Mouse (Mus musculus) bone marrow macrophage, adult 2 months (primary cell): ENCODE measurements at regions not wholly inside any gene's neighbourhood (a gene's known extent, or its start where the extent isn't known, plus 50 kb on each side); places are given as distances from the start of the nearest gene placed in this dataset.

Experiments used
- CTCF ChIP-seq: IDR thresholded peaks from 2 replicates; pipeline ENCODE4 v1.5.1; 2012; ENCODE audit warnings: low read depth, mild to moderate bottlenecking, low read length, moderate library complexity
- POLR2A ChIP-seq: IDR thresholded peaks from 2 replicates; pipeline ENCODE4 v1.6.1; 2012; ENCODE audit warnings: mild to moderate bottlenecking, low read depth, low read length, borderline replicate concordance

DNA sequence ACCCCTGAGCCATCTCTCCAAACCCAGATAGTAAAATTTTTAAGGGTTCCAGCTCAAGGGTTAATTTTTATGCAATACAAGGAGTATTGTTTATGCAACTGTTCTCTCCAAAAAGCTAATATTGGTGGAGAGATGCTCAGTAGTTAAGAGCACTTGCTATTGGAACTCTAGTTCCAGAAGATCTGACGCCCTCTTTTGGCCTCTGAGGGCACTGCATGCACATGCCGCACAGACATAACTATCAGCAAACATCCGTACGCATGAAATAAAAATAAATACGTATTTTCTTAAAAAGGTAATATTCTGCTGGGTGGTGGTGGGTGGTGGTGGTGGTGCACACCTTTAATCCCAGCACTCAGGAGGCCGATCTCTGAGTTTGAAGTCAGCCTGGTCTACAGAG, 112.1 kb upstream of the Tmpo start:
- TF ChIP-seq CTCF = no peak
- TF ChIP-seq POLR2A = no peak
